Mouse (Mus musculus): Measurements from ENCODE around the gene Mthfr.
"Not testable (repeated sequence)": the region's sequence is repeated elsewhere in the genome, so short reads cannot be mapped to it uniquely, and the experiment has no call there.

Mthfr gene

DNA sequence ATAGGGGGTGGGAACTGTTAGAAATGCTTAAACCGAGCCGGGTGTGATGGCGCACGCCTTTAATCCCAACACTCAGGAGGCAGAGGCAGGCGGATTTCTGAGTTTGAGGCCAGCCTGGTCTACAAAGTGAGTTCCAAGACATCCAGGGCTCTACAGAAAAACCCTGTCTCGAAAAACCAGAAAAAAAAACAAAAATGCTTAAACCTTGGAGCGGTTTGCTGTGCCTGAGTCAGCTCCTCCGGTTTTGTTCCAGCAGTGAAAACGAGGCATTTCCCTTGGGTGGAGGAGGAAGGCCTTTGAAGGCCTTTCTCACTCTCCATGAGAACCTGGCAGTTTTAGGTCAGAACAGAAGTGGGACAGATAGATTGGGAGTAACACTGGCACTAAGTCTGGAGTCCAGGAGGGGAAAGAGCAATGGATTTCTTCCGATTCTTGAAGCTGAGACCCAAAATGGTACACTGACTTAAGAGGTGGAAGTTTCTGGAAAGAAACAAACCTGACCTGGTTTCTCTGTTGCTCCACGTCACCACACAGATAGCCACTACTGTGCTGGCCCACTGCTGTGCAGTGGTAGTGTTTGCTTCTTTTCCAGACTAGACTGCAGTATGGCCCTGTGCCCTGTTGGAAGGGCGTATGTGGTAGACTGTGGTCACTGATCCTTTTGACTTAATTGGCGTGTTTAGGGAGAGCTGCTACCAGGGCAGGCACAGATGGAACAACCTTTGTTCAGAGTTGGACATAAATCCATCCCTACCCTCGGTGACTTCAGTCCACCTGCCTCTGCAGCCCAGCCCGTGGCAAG, 1.4 kb downstream of the Mthfr start:
- peak; percentile 67 for DNase-seq (ENCODE audit: low read depth)

DNA sequence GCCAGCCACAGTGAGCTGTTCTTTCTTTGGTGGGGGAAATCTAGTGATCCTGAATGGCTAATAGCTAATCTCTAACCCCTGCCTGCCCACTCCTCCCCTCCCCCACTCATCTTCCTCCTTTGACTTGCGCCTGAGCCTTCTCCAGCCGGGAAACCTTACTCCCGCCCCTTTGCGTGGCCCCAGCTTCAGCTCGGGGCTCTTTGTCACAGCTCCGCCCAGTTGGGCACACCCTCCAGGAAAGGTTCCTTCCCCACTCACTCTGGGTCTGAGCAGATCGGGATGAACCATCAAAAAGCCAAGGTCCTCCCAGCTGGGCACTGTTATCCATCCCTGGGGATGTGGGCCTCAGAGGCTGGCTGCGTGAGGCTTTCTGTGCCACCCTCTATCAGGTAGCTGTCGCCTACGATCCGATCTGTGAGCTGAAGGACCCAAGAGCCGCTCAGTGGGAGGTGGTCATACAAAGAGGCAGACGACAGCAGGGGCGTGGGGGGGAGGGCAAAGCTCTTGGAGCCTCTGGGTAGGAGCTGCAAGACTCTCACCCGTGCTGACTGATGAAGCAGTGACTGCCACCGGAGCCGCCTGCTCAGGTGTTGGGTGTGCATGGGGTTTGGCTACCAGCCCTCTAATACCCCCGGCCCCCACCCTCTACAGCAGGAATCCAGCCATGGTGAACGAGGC, 2.2 kb downstream of the Mthfr start:
- DNase-seq (ENCODE audit: low read depth) = peak; percentile 87

DNA sequence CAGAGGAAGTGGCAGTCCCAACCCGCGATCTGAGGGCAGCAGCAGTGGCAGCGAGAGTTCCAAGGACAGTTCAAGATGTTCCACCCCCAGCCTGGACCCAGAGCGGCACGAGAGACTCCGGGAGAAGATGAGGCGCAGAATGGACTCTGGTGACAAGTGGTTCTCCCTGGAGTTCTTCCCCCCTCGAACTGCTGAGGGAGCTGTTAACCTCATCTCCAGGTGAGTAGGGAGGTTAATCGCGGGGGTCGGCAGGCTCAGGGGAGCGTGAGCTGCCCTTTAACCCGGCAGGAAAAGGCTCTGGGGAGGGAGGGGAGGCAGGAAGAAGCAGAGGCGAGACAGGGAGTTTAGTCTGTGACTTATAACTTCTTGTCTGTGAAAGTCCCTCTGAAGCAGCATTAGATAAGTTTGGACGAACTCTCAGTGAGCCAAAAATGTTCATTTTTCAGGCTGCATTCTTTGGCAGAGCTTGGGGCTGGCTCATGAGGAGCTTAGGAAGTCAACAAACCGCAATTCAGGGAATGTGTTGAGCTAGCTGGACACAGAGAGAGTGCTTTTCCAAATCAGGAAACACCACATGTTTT, 2.8 kb downstream of the Mthfr start:
- peak; percentile 78 for DNase-seq (ENCODE audit: low read depth)

DNA sequence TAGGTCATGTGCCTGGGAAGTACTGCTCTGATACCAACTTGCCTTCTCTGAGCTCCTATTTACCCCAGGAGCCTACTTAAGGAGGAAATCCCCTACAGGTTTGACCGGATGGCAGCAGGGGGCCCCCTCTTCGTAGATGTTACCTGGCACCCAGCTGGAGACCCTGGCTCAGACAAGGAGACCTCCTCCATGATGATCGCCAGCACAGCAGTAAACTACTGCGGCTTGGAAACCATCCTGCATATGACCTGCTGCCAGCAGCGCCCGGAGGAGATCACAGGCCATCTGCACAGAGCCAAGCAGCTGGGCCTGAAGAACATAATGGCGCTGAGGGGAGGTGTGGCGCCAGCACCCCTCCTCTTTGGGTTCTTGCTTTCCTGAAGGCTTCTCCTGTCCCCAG, 4.5 kb downstream of the Mthfr start:
- DNase-seq (ENCODE audit: low read depth) = not testable (repeated sequence)

DNA sequence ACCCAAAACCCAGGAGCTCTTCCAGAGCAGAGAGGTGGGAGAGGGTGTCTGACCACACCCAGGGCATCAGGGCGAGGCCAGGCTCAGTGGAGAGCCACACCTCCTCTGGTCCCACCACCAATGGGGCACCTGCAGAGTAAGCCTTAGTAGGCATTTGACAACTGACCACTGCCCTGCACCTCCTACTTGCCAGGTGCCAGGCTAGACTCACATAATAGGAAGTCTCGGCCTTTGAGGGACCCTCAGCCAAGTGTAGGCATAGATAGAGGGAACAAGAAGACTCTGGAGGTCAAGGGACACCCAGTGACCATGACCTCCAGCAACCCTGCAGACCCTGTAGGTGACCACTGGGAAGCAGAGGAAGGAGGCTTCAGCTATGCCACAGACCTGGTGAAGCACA, 5.2 kb downstream of the Mthfr start:
- no peak for DNase-seq (ENCODE audit: low read depth)

DNA sequence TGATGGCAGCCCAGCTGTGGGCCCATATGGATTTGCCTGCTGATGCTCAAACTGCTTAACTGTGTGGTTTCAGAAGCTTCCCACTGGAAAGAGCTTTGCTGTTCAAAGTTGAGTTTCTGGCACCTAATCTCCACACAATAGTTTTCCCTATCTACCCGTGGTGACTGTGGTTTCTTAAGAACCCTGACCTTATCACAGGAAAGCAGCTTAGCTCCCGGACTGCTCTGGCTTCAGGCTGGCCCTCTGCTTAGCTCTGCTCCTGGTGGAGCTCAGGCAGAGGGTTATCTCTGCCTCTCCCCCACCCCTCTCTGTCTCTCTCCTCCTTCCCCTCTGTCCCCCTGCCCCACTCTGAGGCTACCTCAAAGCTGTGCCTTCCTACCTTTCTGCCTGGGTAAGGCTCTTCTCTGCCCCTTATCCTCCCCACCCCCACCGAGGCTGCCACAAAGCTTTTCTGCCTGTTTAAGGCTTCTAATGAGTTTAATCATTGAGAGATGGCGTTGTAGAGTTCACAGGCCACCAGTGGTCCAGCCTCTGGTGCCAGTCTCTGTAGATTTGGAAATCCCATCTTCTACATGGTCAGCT, 7.7 kb downstream of the Mthfr start:
- DNase-seq (ENCODE audit: low read depth) = no peak

DNA sequence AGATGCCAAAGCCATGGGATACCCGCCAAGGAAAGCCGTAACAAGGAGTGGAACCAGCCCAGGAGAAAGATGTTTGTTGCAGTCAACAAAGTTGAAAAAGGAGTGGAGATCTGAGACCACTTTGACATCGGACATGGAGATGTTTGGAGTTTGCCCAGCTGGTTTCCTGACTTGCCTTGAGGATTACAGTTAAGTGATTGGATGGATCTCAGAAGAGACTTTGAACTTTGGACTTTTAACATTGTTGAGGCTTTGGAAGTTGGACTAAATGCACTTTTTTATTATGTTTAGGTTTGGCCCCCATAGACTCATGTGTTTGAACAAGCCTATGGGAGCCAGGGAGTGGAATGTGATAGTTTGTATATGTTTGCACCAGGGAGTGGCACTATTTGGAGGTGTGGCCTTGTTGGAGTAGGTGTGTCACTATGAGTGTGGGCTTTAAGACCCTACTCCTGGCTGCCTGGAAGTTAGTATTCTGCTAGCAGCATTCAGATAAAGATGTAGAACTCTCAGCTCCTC, 11.6 kb downstream of the Mthfr start:
- DNase-seq (ENCODE audit: low read depth) = not testable (repeated sequence)

DNA sequence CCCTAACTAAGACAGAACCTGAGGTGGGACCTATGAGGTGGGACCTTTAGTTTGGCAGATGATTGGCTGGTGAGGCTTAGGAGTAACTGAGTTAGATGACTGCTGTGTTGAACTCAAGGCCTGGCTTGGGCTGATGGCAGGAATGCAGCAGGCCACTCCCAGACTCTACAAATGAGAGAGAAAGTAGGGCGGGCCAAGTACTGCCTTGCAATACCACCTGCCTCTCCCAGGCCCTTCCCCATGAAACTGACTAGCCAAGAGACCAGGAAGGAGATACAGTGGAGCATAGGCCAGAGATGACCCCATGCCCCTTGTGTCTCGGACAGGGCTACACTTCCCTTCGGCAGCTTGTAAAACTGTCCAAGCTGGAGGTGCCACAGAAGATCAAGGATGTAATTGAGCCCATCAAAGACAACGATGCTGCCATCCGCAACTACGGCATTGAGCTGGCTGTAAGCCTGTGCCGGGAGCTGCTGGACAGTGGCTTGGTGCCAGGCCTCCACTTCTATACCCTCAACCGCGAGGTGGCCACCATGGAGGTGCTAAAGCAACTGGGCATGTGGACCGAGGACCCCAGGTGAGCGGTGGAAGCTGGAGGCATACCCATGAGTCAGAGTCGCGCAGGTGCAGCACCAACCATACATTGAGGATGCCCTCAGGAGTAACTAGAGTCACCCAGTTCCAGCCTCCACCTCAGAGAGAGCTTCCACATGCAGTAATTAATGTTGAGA, 12.3 kb downstream of the Mthfr start:
- DNase-seq (ENCODE audit: low read depth) = no peak

DNA sequence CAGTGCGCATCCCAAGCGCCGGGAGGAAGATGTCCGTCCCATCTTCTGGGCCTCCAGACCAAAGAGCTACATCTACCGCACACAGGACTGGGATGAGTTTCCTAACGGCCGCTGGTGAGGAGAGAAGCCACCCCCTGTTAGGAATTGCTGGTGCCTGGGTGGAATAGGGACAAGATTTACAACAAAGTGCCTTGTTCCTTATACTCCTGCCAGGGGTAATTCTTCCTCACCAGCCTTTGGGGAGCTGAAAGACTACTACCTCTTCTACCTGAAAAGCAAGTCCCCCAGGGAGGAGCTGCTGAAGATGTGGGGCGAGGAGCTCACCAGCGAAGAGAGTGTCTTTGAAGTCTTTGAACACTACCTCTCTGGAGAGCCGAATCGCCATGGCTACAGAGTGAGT, 13.0 kb downstream of the Mthfr start:
- DNase-seq (ENCODE audit: low read depth) = no peak

DNA sequence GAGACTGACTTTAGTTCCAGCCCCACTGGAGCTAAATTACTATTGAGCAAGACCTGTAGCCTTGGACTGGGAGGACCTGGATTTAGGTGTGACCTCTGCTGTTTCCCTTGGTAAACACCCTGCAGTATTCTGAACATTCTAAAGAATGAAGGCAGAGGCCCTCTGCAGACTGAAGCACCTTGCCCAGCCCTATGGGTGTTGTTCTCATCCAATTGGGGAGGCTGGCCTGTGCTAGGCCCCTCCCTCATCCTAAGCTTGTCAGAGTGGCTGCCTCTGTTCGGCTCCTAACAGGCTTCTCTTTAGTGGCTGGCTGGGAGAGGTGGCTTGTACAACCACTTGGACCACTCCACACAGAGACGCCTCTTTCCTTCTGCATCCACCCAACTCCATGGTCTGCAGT, 14.1 kb downstream of the Mthfr start:
- no peak for DNase-seq (ENCODE audit: low read depth)

DNA sequence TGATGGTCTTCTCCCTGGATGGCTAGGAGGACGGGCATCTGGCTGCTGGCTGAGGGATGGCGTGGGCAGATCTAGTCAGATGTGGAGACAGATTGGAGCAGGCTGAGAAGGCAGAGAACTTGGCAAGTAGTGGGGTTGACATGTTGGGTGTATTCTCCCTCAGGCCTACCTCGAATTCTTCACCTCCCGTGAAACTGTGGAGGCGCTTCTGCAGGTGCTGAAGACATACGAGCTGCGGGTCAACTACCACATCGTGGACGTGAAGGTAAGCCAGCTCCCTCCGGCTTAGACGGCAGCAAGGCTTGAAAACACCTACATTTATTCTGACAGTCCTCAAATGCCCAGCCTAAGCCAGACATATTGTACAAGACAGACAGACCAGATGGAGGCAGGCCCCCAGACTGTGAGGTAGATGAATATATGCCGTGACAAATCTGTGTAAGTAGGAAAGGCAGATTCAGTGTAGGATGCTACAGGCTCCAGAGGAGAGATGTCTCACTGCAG, 14.6 kb downstream of the Mthfr start:
- DNase-seq (ENCODE audit: low read depth) = no peak

DNA sequence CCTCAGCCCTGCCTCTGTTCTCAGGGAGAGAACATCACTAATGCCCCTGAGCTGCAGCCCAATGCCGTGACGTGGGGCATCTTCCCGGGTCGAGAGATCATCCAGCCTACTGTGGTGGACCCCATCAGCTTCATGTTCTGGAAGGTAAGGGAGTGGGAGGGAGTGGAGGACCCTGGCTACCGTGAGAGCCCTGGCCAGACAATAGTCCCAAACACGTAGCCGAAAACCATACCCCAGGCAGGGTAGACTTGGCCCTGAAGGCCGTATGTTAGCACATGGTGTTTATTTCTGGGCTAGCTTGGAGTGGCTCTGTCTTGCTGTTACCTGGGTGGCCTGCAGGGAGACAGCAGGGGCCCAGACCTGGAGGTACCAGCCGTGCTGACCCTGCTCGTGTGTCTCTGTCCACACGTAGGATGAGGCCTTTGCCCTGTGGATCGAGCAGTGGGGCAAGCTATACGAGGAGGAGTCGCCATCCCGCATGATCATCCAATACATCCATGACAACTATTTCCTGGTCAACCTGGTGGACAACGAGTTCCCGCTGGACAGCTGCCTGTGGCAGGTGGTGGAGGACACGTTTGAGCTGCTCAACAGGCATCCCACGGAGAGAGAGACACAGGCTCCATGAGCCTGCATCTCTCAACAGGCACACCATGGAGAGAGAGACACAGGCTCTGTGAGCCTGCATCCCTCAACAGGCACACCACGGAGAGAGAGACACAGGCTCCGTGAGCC, 16.3 kb downstream of the Mthfr start:
- no peak for DNase-seq (ENCODE audit: low read depth)

DNA sequence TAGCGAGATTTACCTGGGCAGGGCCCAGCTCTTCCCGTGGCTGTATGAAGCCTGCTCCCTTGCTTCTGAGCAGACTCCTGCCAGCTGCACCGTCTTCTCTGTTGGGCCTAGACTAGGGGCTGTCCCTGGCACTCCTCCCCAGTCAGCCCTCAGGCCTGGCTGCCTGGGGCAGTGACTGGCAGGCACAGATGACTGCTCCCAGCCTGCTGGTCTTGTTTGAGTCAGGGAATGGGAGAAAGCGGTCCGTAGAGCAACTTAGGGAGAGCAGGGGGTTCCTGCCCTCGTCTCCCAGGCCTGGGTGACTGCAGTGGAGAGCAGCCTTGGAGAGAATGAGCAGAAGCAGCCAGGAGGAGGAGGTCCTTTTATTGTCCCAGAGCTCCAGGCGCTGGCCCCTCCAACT, 17.4 kb downstream of the Mthfr start:
- DNase-seq (ENCODE audit: low read depth) = no peak

DNA sequence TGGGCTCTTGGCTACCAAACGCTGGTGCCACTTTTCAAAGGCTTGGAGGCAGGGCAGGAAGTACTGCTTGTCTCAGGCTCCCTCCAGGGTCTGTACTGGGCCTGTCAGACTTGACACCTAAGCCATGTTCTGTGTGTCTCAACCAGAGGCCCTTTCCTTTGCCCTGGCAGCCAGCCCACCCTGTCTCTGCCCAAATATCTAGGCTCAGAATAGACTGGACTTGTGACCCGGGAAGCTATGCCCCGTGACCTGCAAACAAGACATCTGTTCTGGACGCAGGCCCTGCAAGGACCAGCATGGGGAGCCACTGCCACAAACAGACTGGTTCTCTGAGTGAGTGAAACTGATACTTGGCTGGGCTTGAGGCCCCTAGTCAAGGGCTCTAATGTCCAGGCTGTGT, 17.9 kb downstream of the Mthfr start:
- no peak for DNase-seq (ENCODE audit: low read depth)

DNA sequence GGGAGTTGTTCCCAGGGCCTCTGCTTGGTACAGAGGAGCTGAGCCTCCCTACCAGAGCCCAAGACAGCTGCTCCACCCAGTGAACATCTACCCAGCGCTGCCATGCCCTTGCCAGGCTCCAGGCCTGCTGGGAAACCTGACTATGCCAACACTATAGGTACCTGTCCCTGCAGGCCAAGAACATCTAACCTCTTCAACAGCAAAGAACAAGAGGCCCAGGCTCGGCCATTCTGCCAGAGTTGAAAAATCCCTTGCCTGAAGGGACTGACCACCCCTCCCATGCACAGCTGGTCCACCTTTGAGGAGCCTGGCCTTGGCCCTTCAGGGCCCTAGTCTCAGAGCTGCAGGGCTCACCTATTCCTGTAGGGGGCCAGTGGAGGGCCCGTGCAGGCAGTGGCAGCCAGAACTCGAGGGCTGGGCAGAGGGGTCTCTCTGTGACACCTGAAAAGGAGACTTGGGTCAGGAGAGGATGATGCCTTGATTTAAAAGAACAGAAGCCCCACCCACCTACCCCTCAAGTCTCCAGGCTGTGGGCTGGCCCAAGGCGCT, 18.9 kb downstream of the Mthfr start:
- DNase-seq (ENCODE audit: low read depth) = no peak

DNA sequence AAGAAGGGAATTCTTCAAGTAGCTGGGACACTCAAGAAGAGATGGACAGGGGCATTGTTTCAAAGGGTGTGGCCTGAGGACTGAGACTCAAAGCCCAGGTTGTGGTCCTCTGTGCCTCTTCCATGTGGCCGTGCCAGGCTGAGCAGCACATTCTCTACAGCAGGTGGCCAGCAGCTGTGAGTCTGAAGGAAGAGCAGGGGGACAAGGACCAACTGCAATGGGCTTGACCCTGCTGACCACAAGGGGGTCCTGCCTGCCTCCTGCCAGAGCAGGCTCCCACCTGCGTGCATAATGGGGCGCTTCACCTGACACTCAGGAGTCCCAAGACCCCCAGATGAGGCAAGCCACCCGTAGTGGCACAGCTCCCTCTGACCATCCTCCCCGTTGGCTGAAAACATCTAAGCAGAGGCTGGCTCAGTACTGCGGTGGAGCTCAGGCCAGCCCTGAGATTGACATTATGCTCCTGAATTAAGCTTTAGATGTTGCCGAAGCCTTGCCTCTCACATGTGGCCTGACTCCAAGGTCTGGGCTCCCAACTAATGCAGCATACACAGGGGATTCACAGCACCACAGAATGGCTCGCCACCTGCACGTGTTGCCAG, 19.4 kb downstream of the Mthfr start:
- no peak for DNase-seq (ENCODE audit: low read depth)

DNA sequence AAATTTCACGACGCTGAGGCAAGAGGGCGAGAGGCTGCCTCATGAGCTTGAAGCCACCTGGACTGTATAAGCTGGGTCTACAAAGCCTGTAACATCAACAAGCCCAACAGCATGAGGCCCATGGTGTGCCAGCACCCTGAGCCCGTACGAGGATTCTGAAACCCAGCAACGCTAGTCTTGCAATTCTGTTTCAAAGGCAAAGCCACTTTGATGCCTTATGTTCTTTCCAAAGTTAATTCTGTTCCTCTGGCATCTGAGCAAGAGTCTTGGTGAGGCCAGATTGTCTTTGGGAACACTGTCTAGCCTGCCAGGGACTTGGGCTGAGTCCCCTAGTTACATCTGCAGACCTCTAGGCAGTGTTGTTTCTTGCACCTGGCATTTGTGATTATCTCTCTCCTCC, 20.1 kb downstream of the Mthfr start:
- no peak for DNase-seq (ENCODE audit: low read depth)

DNA sequence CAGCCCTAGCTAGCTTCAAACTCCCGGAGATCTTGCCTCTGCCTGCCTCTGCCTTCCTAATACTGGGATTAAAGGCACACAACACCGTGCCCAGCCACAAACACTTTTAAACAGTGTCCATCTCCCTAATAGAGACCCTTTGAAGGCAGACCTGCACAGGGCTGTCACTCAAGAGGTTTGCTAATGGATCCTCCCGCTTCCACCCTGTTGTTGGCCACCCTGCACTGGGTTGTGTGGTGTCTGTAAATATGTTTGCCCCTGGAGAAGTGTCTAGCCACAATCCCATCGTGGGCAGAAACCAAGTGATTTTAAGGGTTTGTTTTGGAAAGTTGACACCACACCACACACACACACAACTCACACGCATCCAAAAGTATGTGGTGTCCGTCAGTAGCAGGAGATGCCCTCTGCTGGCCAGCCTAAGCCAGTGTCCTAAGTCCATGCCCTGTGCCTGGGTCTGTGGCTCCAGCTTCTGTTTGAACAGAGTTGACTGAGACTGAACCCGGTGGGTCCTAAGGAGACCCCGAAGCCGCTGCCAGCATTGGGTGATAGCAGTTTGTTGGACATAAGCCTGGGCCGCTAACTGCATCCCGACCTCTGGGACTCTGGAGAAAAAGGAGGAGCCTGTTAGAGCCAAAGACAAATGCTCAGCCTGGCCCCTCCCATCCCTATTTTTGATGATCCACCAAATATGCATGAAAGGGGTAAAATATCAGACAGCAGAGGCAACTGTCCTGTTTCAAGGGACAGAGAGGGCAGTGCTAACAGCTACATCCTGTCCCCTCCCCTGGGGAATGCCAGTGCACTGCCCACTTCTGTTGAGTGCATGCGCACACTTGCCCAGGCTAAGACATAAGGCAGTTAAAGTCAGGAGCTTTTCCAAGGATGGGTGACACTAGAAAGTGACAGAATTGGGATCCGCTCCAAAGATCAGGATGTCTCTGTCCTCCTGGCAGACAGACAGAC, 21.5 kb downstream of the Mthfr start:
- DNase-seq (ENCODE audit: low read depth) = peak; percentile 60

DNA sequence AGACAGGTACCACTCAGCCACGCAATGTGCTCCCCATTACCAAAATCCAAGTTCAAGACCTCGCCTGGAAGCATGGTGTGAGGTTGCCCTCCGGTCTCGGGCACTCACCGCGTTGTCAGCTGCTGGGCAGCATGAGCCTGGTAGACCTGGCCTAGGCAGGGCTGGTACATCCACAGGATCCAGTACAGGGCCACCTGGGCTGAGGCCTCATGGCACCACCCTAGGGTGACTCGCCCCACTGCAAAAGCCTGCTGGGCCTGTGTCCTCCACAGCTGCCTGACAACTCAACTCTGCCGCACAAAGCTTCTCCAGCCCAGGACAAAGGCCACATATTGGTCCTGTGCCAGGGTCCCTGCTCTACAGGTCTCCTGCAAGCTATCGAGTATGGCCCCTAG, 22.2 kb downstream of the Mthfr start:
- no peak for DNase-seq (ENCODE audit: low read depth)

All from NIH3T3 (cell line).